Mouse (Mus musculus) forebrain, embryonic 16.5 days (tissue): ENCODE results near the gene H2al1e. TPM values are rescaled to one million over a fixed set of nuclear protein-coding genes. Genes with fewer than 3 reads are reported as not detected.
"Not testable (repeated sequence)": the region's sequence is repeated elsewhere in the genome, so short reads cannot be mapped to it uniquely, and the experiment has no call there.

ENCODE experiments used
- ATAC-seq: fragments of 200-750 bp; cut with Nextera tagmentation; 2 replicates; pipeline ENCODE4 v1.8.0; 2017; ENCODE audit warnings: mild to moderate bottlenecking, moderate library complexity
- H3K27ac ChIP-seq: fragments of 300-500 bp; sonication (generic); 2 replicates; pipeline ENCODE4 v1.5.1; 2014; ENCODE audit warnings: low read length, control low read depth
- H3K27me3 ChIP-seq: fragments of 300-500 bp; sonication (generic); replicated peaks from 2 replicates; pipeline ENCODE4 v1.6.1; 2014; ENCODE audit warnings: low read length; ENCODE audit not compliant: control insufficient read depth, insufficient read depth
- H3K36me3 ChIP-seq: fragments of 300-500 bp; sonication (generic); 2 replicates; pipeline ENCODE4 v1.6.1; 2014; ENCODE audit not compliant: control insufficient read depth, insufficient read depth
- H3K4me1 ChIP-seq: fragments of 300-500 bp; sonication (generic); replicated peaks from 2 replicates; pipeline ENCODE4 v1.6.1; 2014; ENCODE audit warnings: low read length; ENCODE audit not compliant: control insufficient read depth, insufficient read depth
- H3K4me2 ChIP-seq: fragments of 300-500 bp; sonication (generic); 2 replicates; pipeline ENCODE4 v1.6.1; 2014; ENCODE audit warnings: mild to moderate bottlenecking, low read length, control low read depth
- H3K4me3 ChIP-seq: fragments of 300-500 bp; sonication (generic); replicated peaks from 2 replicates; pipeline ENCODE4 v1.5.1; 2014; ENCODE audit warnings: mild to moderate bottlenecking, low read length, control low read depth
- H3K9ac ChIP-seq: fragments of 300-500 bp; sonication (generic); replicated peaks from 2 replicates; pipeline ENCODE4 v1.6.1; 2014; ENCODE audit warnings: low read depth, low read length, control low read depth
- H3K9me3 ChIP-seq: fragments of 300-500 bp; sonication (generic); 2 replicates; pipeline ENCODE4 v1.6.1; 2016; ENCODE audit warnings: low read length; ENCODE audit not compliant: control insufficient read depth
- WGBS: fragments of 180-500 bp; shearing (Covaris S2); extraction: QIAGEN DNeasy Blood & Tissue Kit; methylation state at CpG from one replicate; pipeline ENCODE4 v1.1.7; 2014; 5-methylcytosine and 5-hydroxymethylcytosine counted together
- polyA plus RNA-seq: library from polyadenylated mRNA; unstranded; fragments of >200 nt; fragmentation: Nextera tagmentation; extraction: Ambion mirVana; gene quantifications from 2 replicates; pipeline ENCODE4 v1.2.1, GENCODE M21; 2015

The H2al1e gene
- polyA plus RNA-seq, 1 experiment from 2014 or later, result not detected

DNA sequence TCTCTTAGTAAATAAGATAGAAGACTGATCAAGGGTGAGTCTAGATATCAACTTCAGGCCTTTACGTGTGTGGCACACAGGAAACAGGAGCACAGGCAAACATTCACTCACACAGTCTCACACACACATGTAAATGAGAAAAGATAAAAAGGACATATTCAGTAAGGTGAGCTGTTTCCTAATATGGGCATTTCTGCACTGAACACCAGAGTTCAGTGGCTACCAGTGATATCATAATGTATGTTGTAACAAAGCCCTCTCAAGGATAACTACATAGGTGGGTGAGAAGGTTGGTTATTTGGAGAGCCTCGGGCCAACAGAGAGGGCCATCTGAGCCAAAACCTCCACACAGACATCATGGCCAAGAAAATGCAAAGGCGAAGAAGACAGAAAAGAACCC is 9.6 kb upstream of the H2al1e start, which contains the start of gene H2al1b:
Gene H2al1b (plus strand): TSS at position 301 of the 400 bp plus-strand sequence.
- H3K27ac ChIP-seq, H3K9me3 ChIP-seq, H3K9ac ChIP-seq, ATAC-seq, H3K4me2 ChIP-seq, H3K36me3 ChIP-seq, H3K4me3 ChIP-seq, H3K27me3 ChIP-seq, H3K4me1 ChIP-seq: not testable (repeated sequence)
- 93% methylated on average over 1 of the region's 3 CpGs for WGBS

DNA sequence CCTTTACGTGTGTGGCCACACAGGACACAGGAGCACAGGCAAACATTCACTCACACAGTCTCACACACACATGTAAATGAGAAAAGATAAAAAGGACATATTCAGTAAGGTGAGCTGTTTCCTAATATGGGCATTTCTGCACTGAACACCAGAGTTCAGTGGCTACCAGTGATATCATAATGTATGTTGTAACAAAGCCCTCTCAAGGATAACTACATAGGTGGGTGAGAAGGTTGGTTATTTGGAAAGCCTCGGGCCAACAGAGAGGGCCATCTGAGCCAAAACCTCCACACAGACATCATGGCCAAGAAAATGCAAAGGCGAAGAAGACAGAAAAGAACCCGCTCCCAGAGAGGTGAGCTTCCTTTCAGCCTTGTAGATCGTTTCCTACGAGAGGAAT is 6.4 kb upstream of the H2al1e start, which contains the start of gene H2al1c:
Gene H2al1c (plus strand): TSS at position 301 of the 400 bp plus-strand sequence.
- not testable (repeated sequence) for H3K4me2 ChIP-seq, H3K4me3 ChIP-seq, H3K9me3 ChIP-seq, H3K9ac ChIP-seq, H3K4me1 ChIP-seq, H3K36me3 ChIP-seq, H3K27ac ChIP-seq, H3K27me3 ChIP-seq, ATAC-seq
- WGBS, result 75% methylated on average over 1 of the region's 6 CpGs

DNA sequence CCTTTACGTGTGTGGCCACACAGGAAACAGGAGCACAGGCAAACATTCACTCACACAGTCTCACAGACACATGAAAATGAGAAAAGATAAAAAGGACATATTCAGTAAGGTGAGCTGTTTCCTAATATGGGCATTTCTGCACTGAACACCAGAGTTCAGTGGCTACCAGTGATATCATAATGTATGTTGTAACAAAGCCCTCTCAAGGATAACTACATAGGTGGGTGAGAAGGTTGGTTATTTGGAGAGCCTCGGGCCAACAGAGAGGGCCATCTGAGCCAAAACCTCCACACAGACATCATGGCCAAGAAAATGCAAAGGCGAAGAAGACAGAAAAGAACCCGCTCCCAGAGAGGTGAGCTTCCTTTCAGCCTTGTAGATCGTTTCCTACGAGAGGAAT is 3.2 kb upstream of the H2al1e start, which contains the start of gene H2al1d:
Gene H2al1d (plus strand): TSS at position 301 of the 400 bp plus-strand sequence.
- no CpG with 5 or more reads among the region's 6 CpGs for WGBS
- H3K27me3 ChIP-seq, H3K36me3 ChIP-seq, H3K4me3 ChIP-seq, ATAC-seq, H3K9ac ChIP-seq, H3K4me1 ChIP-seq, H3K4me2 ChIP-seq, H3K9me3 ChIP-seq, H3K27ac ChIP-seq: not testable (repeated sequence)

DNA sequence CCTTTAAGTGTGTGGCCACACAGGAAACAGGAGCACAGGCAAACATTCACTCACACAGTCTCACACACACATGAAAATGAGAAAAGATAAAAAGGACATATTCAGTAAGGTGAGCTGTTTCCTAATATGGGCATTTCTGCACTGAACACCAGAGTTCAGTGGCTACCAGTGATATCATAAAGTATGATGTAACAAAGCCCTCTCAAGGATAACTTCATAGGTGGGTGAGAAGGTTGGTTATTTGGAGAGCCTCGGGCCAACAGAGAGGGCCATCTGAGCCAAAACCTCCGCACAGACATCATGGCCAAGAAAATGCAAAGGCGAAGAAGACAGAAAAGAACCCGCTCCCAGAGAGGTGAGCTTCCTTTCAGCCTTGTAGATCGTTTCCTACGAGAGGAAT is 3.1 kb downstream of the H2al1e start, which contains the start of gene H2al1f:
Gene H2al1f (plus strand): TSS at position 301 of the 400 bp plus-strand sequence.
- WGBS, result no CpG with 5 or more reads among the region's 6 CpGs
- H3K27ac ChIP-seq, H3K36me3 ChIP-seq, H3K9me3 ChIP-seq, H3K27me3 ChIP-seq, H3K9ac ChIP-seq, H3K4me3 ChIP-seq, H3K4me1 ChIP-seq, ATAC-seq, H3K4me2 ChIP-seq: not testable (repeated sequence)

DNA sequence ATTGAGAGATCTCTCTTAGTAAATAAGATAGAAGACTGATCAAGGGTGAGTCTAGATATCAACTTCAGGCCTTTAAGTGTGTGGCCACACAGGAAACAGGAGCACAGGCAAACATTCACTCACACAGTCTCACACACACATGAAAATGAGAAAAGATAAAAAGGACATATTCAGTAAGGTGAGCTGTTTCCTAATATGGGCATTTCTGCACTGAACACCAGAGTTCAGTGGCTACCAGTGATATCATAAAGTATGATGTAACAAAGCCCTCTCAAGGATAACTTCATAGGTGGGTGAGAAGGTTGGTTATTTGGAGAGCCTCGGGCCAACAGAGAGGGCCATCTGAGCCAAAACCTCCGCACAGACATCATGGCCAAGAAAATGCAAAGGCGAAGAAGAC is 6.2 kb downstream of the H2al1e start, which contains the start of gene H2al1g:
Gene H2al1g (plus strand): TSS at position 301 of the 400 bp plus-strand sequence.
- H3K4me3 ChIP-seq, H3K27me3 ChIP-seq, H3K9me3 ChIP-seq, H3K4me2 ChIP-seq, H3K36me3 ChIP-seq, H3K27ac ChIP-seq, ATAC-seq, H3K4me1 ChIP-seq, H3K9ac ChIP-seq: not testable (repeated sequence)
- no CpG with 5 or more reads among the region's 3 CpGs for WGBS

DNA sequence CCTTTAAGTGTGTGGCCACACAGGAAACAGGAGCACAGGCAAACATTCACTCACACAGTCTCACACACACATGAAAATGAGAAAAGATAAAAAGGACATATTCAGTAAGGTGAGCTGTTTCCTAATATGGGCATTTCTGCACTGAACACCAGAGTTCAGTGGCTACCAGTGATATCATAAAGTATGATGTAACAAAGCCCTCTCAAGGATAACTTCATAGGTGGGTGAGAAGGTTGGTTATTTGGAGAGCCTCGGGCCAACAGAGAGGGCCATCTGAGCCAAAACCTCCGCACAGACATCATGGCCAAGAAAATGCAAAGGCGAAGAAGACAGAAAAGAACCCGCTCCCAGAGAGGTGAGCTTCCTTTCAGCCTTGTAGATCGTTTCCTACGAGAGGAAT is 9.5 kb downstream of the H2al1e start, which contains the start of gene H2al1h:
Gene H2al1h (plus strand): TSS at position 301 of the 400 bp plus-strand sequence.
- not testable (repeated sequence) for H3K27me3 ChIP-seq, H3K4me2 ChIP-seq, H3K4me1 ChIP-seq, H3K4me3 ChIP-seq, H3K36me3 ChIP-seq, H3K9me3 ChIP-seq, ATAC-seq, H3K9ac ChIP-seq, H3K27ac ChIP-seq
- WGBS, result no CpG with 5 or more reads among the region's 6 CpGs

DNA sequence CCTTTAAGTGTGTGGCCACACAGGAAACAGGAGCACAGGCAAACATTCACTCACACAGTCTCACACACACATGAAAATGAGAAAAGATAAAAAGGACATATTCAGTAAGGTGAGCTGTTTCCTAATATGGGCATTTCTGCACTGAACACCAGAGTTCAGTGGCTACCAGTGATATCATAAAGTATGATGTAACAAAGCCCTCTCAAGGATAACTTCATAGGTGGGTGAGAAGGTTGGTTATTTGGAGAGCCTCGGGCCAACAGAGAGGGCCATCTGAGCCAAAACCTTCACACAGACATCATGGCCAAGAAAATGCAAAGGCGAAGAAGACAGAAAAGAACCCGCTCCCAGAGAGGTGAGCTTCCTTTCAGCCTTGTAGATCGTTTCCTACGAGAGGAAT is 12.6 kb downstream of the H2al1e start, which contains the start of gene H2al1i:
Gene H2al1i (plus strand): TSS at position 301 of the 400 bp plus-strand sequence.
- not testable (repeated sequence) for H3K4me1 ChIP-seq, H3K27ac ChIP-seq, ATAC-seq, H3K4me3 ChIP-seq, H3K9ac ChIP-seq, H3K36me3 ChIP-seq, H3K4me2 ChIP-seq, H3K9me3 ChIP-seq, H3K27me3 ChIP-seq
- 100% methylated on average over 1 of the region's 5 CpGs for WGBS

DNA sequence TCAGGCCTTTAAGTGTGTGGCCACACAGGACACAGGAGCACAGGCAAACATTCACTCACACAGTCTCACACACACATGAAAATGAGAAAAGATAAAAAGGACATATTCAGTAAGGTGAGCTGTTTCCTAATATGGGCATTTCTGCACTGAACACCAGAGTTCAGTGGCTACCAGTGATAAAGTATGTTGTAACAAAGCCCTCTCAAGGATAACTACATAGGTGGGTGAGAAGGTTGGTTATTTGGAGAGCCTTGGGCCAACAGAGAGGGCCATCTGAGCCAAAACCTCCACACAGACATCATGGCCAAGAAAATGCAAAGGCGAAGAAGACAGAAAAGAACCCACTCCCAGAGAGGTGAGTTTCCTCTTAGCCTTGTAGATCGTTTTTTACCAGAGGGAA is 15.8 kb downstream of the H2al1e start, which contains the start of gene H2al1j:
Gene H2al1j (plus strand): TSS at position 301 of the 400 bp plus-strand sequence.
- ATAC-seq, H3K27ac ChIP-seq, H3K36me3 ChIP-seq, H3K4me1 ChIP-seq, H3K9ac ChIP-seq, H3K4me3 ChIP-seq, H3K27me3 ChIP-seq, H3K9me3 ChIP-seq, H3K4me2 ChIP-seq: not testable (repeated sequence)
- WGBS, result 88% methylated on average over 2 of the region's 2 CpGs

DNA sequence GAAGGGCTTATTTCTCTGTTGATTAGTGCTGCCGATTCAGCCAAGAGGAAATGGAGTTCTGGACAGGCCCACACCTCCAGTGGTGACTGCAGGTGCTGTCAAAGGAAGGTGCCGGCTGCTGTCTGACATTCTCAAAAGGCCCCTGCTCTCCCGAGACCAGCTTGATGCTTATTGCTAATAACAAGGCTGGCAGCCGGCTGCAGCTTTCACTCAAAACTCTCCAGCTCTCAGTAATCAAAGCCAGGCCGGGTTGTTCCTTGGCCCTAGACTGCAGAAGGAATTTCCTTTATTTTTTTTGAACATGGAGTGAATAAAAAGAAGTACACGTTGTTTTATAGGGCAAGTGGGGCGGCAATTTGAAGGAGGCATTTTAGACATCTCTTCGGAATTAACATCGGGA is 34.0 kb downstream of the H2al1e start:
- H3K27ac ChIP-seq, result peak overlapping the region; percentile 20; the same call in 1 of the 2 replicates
- H3K36me3 ChIP-seq, result no peaks in the 10 kb centered on the region
- ATAC-seq, result peak; percentile 59; the same call in 1 of the 2 replicates
- no peak overlapping the region for H3K4me2 ChIP-seq
- H3K4me3 ChIP-seq, result no peak overlapping the region
- no peaks in the 10 kb centered on the region for H3K9me3 ChIP-seq
- H3K9ac ChIP-seq, result no peak overlapping the region
- peaks cover 4% of the 10 kb centered on the region; the same call in 1 of the 2 replicates for H3K4me1 ChIP-seq
- no peaks in the 10 kb centered on the region for H3K27me3 ChIP-seq
- 37% methylated on average over 9 of the region's 9 CpGs for WGBS
